Mouse (Mus musculus) lung, embryonic 16.5 days (tissue): ENCODE results near the gene Rptn. TPM values are rescaled to one million over a fixed set of nuclear protein-coding genes. Genes with fewer than 3 reads are reported as not detected.
"Not testable (repeated sequence)": the region's sequence is repeated elsewhere in the genome, so short reads cannot be mapped to it uniquely, and the experiment has no call there.

ENCODE experiments used
- ATAC-seq: fragments of 200-750 bp; cut with Nextera tagmentation; 2 replicates; pipeline ENCODE4 v1.8.0; 2017; ENCODE audit warnings: low read depth, mild to moderate bottlenecking, moderate library complexity
- H3K27ac ChIP-seq: fragments of 300-500 bp; sonication (generic); 2 replicates; pipeline ENCODE4 v1.5.1; 2014; ENCODE audit warnings: mild to moderate bottlenecking, control low read depth, low read length
- H3K27me3 ChIP-seq: fragments of 300-500 bp; sonication (generic); 2 replicates; pipeline ENCODE4 v1.6.1; 2014; ENCODE audit warnings: low read depth, low read length, mixed read lengths; ENCODE audit not compliant: control insufficient read depth, insufficient read depth
- H3K36me3 ChIP-seq: fragments of 300-500 bp; sonication (generic); 2 replicates; pipeline ENCODE4 v1.6.1; 2014; ENCODE audit warnings: low read length; ENCODE audit not compliant: control insufficient read depth, insufficient read depth
- H3K4me1 ChIP-seq: fragments of 300-500 bp; sonication (generic); replicated peaks from 2 replicates; pipeline ENCODE4 v1.6.1; 2014; ENCODE audit warnings: low read length, mixed read lengths; ENCODE audit not compliant: control insufficient read depth, insufficient read depth
- H3K4me2 ChIP-seq: fragments of 300-500 bp; sonication (generic); 2 replicates; pipeline ENCODE4 v1.6.1; 2014; ENCODE audit warnings: low read depth, low read length, control low read depth
- H3K4me3 ChIP-seq: fragments of 300-500 bp; sonication (generic); 2 replicates; pipeline ENCODE4 v1.5.1; 2014; ENCODE audit warnings: mild to moderate bottlenecking, low read length, control low read depth
- H3K9ac ChIP-seq: fragments of 300-500 bp; sonication (generic); 2 replicates; pipeline ENCODE4 v1.6.1; 2014; ENCODE audit warnings: low read length, control low read depth
- H3K9me3 ChIP-seq: fragments of 300-500 bp; sonication (generic); 2 replicates; pipeline ENCODE4 v1.6.1; 2016; ENCODE audit warnings: low read length; ENCODE audit not compliant: control insufficient read depth
- WGBS: fragments of 180-500 bp; shearing (Covaris S2); extraction: QIAGEN DNeasy Blood & Tissue Kit; methylation state at CpG from one replicate; pipeline ENCODE4 v1.1.7; 2014; 5-methylcytosine and 5-hydroxymethylcytosine counted together
- microRNA-seq: library from miRNA; unstranded; fragments of <30 nt; microRNA quantifications from one replicate; pipeline ENCODE4, GENCODE M21; 2016
- polyA plus RNA-seq: library from polyadenylated mRNA; unstranded; fragments of >200 nt; fragmentation: Nextera tagmentation; extraction: Ambion mirVana; gene quantifications from 2 replicates; pipeline ENCODE4 v1.2.1, GENCODE M21; 2015

The Rptn gene
- polyA plus RNA-seq, 1 experiment from 2014 or later = 0.10 TPM

GRCm38 (mm10) chr3:93446128-93446755, 52.7 kb downstream of the Rptn start:
- under 1% methylated on average over 54 of the region's 54 CpGs for WGBS

GRCm38 (mm10) chr3:93446756-93447137, 53.2 kb downstream of the Rptn start:
- Histone ChIP-seq H3K27me3 (peaks cover 16% of the 10 kb centered on the region), H3K4me1 (peaks cover 23% of the 10 kb centered on the region), H3K4me2 (peak overlapping the region; percentile 96), H3K4me3 (peak overlapping the region; percentile 65), H3K27ac (peak overlapping the region; percentile 73), H3K9ac (peak overlapping the region; percentile 65)
- H3K9me3 ChIP-seq, H3K36me3 ChIP-seq: not testable (repeated sequence)
- under 1% methylated on average over 32 of the region's 32 CpGs for WGBS
- peak; percentile 4; the same call in 1 of the 2 replicates for ATAC-seq

More at GRCm38 (mm10) chr3:93446128-93446755, 52.7 kb downstream of the Rptn start:
- Histone ChIP-seq H3K27me3 (peaks cover 16% of the 10 kb centered on the region), H3K4me3 (peak overlapping the region; percentile 65), H3K36me3 (no peaks in the 10 kb centered on the region), H3K27ac (peak overlapping the region; percentile 73; the same call in 1 of the 2 replicates), H3K9me3 (no peaks in the 10 kb centered on the region; the same call in 1 of the 2 replicates), H3K4me1 (peaks cover 23% of the 10 kb centered on the region), H3K4me2 (peak overlapping the region; percentile 96), H3K9ac (peak overlapping the region; percentile 65)
- no peak for ATAC-seq

- Histone ChIP-seq H3K36me3 (no peaks in the 10 kb centered on the region), H3K9me3 (no peaks in the 10 kb centered on the region; the same call in 1 of the 2 replicates), H3K4me2 (peak overlapping the region; percentile 96), H3K4me3 (peak overlapping the region; percentile 65), H3K27ac (peak overlapping the region; percentile 73), H3K4me1 (peaks cover 23% of the 10 kb centered on the region), H3K9ac (peak overlapping the region; percentile 65), H3K27me3 (peaks cover 15% of the 10 kb centered on the region)
- peak; percentile 67 for ATAC-seq
- under 1% methylated on average over 59 of the region's 59 CpGs for WGBS
These were observed 53.8 kb downstream of the Rptn start for GRCm38 (mm10) chr3:93447138-93447841.

Small RNA genes within 50 kb of the gene (microRNA-seq; reads per million reads assigned to microRNA genes)
- gene Gm22752 (not detected), gene Gm44353 (not detected)

Other genes starting within 250 kb of the Rptn start
- gene Crnn, start 248.9 kb upstream of the Rptn start, polyA plus RNA-seq = not detected in 2 replicates
- not detected in 2 replicates for gene Flg2, start 196.4 kb upstream of the Rptn start, polyA plus RNA-seq
- gene Flg, start 120.2 kb upstream of the Rptn start, polyA plus RNA-seq = not detected in 2 replicates
- gene Hrnr, start 74.0 kb upstream of the Rptn start, polyA plus RNA-seq = 0.01 and 0.64 TPM in 2 replicates
- 4.8 and 4.9 TPM in 2 replicates for gene Tchh, start 48.6 kb downstream of the Rptn start, polyA plus RNA-seq
- not detected in 2 replicates for gene Tchhl1, start 75.1 kb downstream of the Rptn start, polyA plus RNA-seq
- gene S100a11, start 126.8 kb downstream of the Rptn start, polyA plus RNA-seq = 1,535 and 1,592 TPM in 2 replicates
- 320 and 322 TPM in 2 replicates for gene S100a10, start 161.4 kb downstream of the Rptn start, polyA plus RNA-seq